Mouse (Mus musculus) stomach, postnatal 0 days (tissue): ENCODE results near the gene Gm17349. TPM values are rescaled to one million over a fixed set of nuclear protein-coding genes. Genes with fewer than 3 reads are reported as not detected.

ENCODE experiments used
- ATAC-seq: fragments of 200-750 bp; cut with Nextera tagmentation; 2 replicates; pipeline ENCODE4 v1.8.0; 2017; ENCODE audit not compliant: low FRiP score, low TSS enrichment
- DNase-seq: peaks from one replicate; pipeline ENCODE4 v3.0.0-alpha.2; 2016; ENCODE audit warnings: low spot score
- H3K27ac ChIP-seq: fragments of 300-500 bp; sonication (generic); replicated peaks from 2 replicates; pipeline ENCODE4 v1.5.1; 2014; ENCODE audit warnings: mild to moderate bottlenecking, control low read depth
- H3K27me3 ChIP-seq: fragments of 300-500 bp; sonication (generic); 2 replicates; pipeline ENCODE4 v1.6.1; 2014; ENCODE audit warnings: low read length; ENCODE audit not compliant: control insufficient read depth, insufficient read depth
- H3K36me3 ChIP-seq: fragments of 300-500 bp; sonication (generic); 2 replicates; pipeline ENCODE4 v1.6.1; 2014; ENCODE audit warnings: low read length, mixed read lengths; ENCODE audit not compliant: control insufficient read depth, insufficient read depth
- H3K4me1 ChIP-seq: fragments of 300-500 bp; sonication (generic); replicated peaks from 2 replicates; pipeline ENCODE4 v1.6.1; 2014; ENCODE audit warnings: antibody characterized with exemption; ENCODE audit not compliant: control insufficient read depth, insufficient read depth
- H3K4me2 ChIP-seq: fragments of 300-500 bp; sonication (generic); replicated peaks from 2 replicates; pipeline ENCODE4 v1.6.1; 2014; ENCODE audit warnings: low read depth, mild to moderate bottlenecking, control low read depth, moderate library complexity
- H3K4me3 ChIP-seq: fragments of 300-500 bp; sonication (generic); 2 replicates; pipeline ENCODE4 v1.5.1; 2014; ENCODE audit warnings: low read depth, low read length, control low read depth
- H3K9ac ChIP-seq: fragments of 300-500 bp; sonication (generic); 2 replicates; pipeline ENCODE4 v1.6.1; 2014; ENCODE audit warnings: mild to moderate bottlenecking, low read length, control low read depth, mixed read lengths
- H3K9me3 ChIP-seq: fragments of 300-500 bp; sonication (generic); 2 replicates; pipeline ENCODE4 v1.6.1; 2016; ENCODE audit warnings: low read length; ENCODE audit not compliant: control insufficient read depth
- CTCF ChIP-seq: IDR thresholded peaks from 2 replicates; pipeline ENCODE4 v1.5.1; 2016; ENCODE audit warnings: antibody characterized with exemption, low read depth, mild to moderate bottlenecking, moderate library complexity
- EP300 ChIP-seq: optimal IDR thresholded peaks from 2 replicates; pipeline ENCODE3; 2016; ENCODE audit warnings: antibody characterized with exemption
- WGBS: fragments of 180-500 bp; shearing (Covaris S2); extraction: QIAGEN DNeasy Blood & Tissue Kit; methylation state at CpG from one replicate; pipeline ENCODE4 v1.1.7; 2014; 5-methylcytosine and 5-hydroxymethylcytosine counted together
- polyA plus RNA-seq: library from polyadenylated mRNA; unstranded; fragments of >200 nt; fragmentation: Nextera tagmentation; extraction: Ambion mirVana; gene quantifications from 2 replicates; pipeline ENCODE4 v1.2.1, GENCODE M21; 2015

Gm17349 gene
- polyA plus RNA-seq, 1 experiment from 2014 or later, result 2.5 TPM

GRCm38 (mm10) chr15:99688712-99689111 lies 16.6 kb downstream of the Gm17349 start:
- H3K4me2 ChIP-seq, result no peak overlapping the region
- no peaks in the 10 kb centered on the region for H3K4me1 ChIP-seq
- peak; percentile 59; the same call in 1 of the 2 replicates for ATAC-seq
- H3K36me3 ChIP-seq, result no peaks in the 10 kb centered on the region
- H3K27me3 ChIP-seq, result no peaks in the 10 kb centered on the region
- 3% methylated on average over 4 of the region's 4 CpGs for WGBS
- no peaks in the 10 kb centered on the region for H3K9me3 ChIP-seq
- DNase-seq, result peak; percentile 57
- H3K4me3 ChIP-seq, result no peak overlapping the region
- H3K9ac ChIP-seq, result no peak overlapping the region
- no peak overlapping the region for H3K27ac ChIP-seq
- TF ChIP-seq EP300 (no peak), CTCF (peak; percentile 96)

GRCm38 (mm10) chr15:99684156-99684555 lies 21.1 kb downstream of the Gm17349 start:
- TF ChIP-seq EP300, result no peak
- no peak for TF ChIP-seq CTCF
- Histone ChIP-seq H3K9ac (no peak overlapping the region), H3K9me3 (no peaks in the 10 kb centered on the region), H3K4me1 (no peaks in the 10 kb centered on the region), H3K27ac (no peak overlapping the region), H3K4me3 (no peak overlapping the region), H3K4me2 (no peak overlapping the region), H3K27me3 (no peaks in the 10 kb centered on the region), H3K36me3 (no peaks in the 10 kb centered on the region)
- DNase-seq (no peak), ATAC-seq (no peak)
- 86% methylated on average over 5 of the region's 5 CpGs for WGBS

DNA sequence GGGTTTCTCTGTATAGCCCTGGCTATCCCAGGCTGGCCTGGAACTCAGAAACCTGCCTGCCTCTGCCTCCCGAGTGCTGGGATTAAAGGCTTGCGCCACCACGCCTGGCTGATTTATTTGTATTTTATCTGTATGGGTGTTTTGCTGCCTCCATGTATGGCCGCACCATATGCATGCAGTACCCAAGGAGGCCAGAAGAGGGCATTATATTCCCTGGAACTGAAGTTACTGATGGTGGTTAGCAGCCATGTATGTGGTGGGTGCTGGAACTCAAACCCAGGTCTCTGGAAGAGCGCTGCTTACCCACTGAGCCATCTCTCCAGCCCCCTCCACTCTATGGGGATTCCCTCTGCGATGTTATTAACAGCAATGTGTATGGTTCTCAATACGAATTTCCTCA lies 22.4 kb downstream of the Gm17349 start:
- ATAC-seq (no peak), DNase-seq (no peak)
- 91% methylated on average over 7 of the region's 7 CpGs for WGBS
- H3K9me3 ChIP-seq, result no peaks in the 10 kb centered on the region
- no peak overlapping the region for H3K27ac ChIP-seq
- H3K4me1 ChIP-seq, result no peaks in the 10 kb centered on the region
- no peak overlapping the region for H3K9ac ChIP-seq
- TF ChIP-seq EP300 (no peak), CTCF (peak; percentile 53)
- no peak overlapping the region for H3K4me3 ChIP-seq
- no peaks in the 10 kb centered on the region for H3K36me3 ChIP-seq
- no peaks in the 10 kb centered on the region for H3K27me3 ChIP-seq
- no peak overlapping the region for H3K4me2 ChIP-seq

GRCm38 (mm10) chr15:99679008-99679407 lies 26.3 kb downstream of the Gm17349 start:
- no peak for ATAC-seq
- H3K27me3 ChIP-seq, result no peaks in the 10 kb centered on the region
- WGBS, result 59% methylated on average over 7 of the region's 7 CpGs

GRCm38 (mm10) chr15:99678063-99678800 lies 27.1 kb downstream of the Gm17349 start:
- WGBS, result 14% methylated on average over 12 of the region's 13 CpGs
- Histone ChIP-seq H3K9ac (no peak overlapping the region), H3K4me2 (no peak overlapping the region), H3K4me1 (no peaks in the 10 kb centered on the region), H3K4me3 (no peak overlapping the region), H3K36me3 (no peaks in the 10 kb centered on the region), H3K27me3 (no peaks in the 10 kb centered on the region), H3K27ac (no peak overlapping the region), H3K9me3 (no peaks in the 10 kb centered on the region)
- ATAC-seq (peak; percentile 43; the same call in 1 of the 2 replicates), DNase-seq (peak; percentile 45)
- TF ChIP-seq CTCF, result peak; percentile 63
- no peak for TF ChIP-seq EP300

More at GRCm38 (mm10) chr15:99679008-99679407, 26.3 kb downstream of the Gm17349 start:
- no peaks in the 10 kb centered on the region for H3K36me3 ChIP-seq
- no peaks in the 10 kb centered on the region for H3K9me3 ChIP-seq
- no peak for DNase-seq
- no peak overlapping the region for H3K27ac ChIP-seq
- no peak overlapping the region for H3K4me2 ChIP-seq
- H3K9ac ChIP-seq, result no peak overlapping the region
- no peak for TF ChIP-seq CTCF
- TF ChIP-seq EP300, result no peak
- H3K4me3 ChIP-seq, result no peak overlapping the region
- H3K4me1 ChIP-seq, result no peaks in the 10 kb centered on the region

- H3K27ac ChIP-seq, result no peak overlapping the region
- H3K4me1 ChIP-seq, result no peaks in the 10 kb centered on the region
- H3K9ac ChIP-seq, result no peak overlapping the region
- TF ChIP-seq CTCF, result no peak
- no peak for TF ChIP-seq EP300
- no peaks in the 10 kb centered on the region for H3K36me3 ChIP-seq
- no peaks in the 10 kb centered on the region for H3K27me3 ChIP-seq
- 0 out of 2 replicates have a peak, but pooled peaks have one; percentile 21 for ATAC-seq
- no peaks in the 10 kb centered on the region for H3K9me3 ChIP-seq
- no peak overlapping the region for H3K4me3 ChIP-seq
- no peak for DNase-seq
- no peak overlapping the region for H3K4me2 ChIP-seq
- WGBS, result 64% methylated on average over 8 of the region's 8 CpGs
Observed at GRCm38 (mm10) chr15:99677089-99677488, 28.2 kb downstream of the Gm17349 start.
